Mouse (Mus musculus) heart, embryonic 12.5 days (tissue): Measurements from ENCODE around the gene Ckap5. TPM values are rescaled to one million over a fixed set of nuclear protein-coding genes. Genes with fewer than 3 reads are reported as not detected.

ENCODE experiments used
- polyA plus RNA-seq: library from polyadenylated mRNA; unstranded; fragments of >200 nt; fragmentation: Nextera tagmentation; extraction: Ambion mirVana; gene quantifications from 2 replicates; pipeline ENCODE4 v1.2.1, GENCODE M21; 2016

Ckap5 gene
- polyA plus RNA-seq, 1 experiment from 2014 or later: 77.1 TPM

Other genes with a start within 250 kb of the Ckap5 start
- 35.7 and 40.1 TPM in 2 replicates for gene 1110051M20Rik, start 82.1 kb upstream of the Ckap5 start, polyA plus RNA-seq
- gene Lrp4, start 69.3 kb upstream of the Ckap5 start, polyA plus RNA-seq: 4.4 and 4.9 TPM in 2 replicates
- 0.60 and 2.2 TPM in 2 replicates for gene F2, start 109.7 kb downstream of the Ckap5 start, polyA plus RNA-seq
- gene Zfp408, start 123.0 kb downstream of the Ckap5 start, polyA plus RNA-seq: 6.1 and 6.9 TPM in 2 replicates
- 168 and 169 TPM in 2 replicates for gene Arhgap1, start 123.1 kb downstream of the Ckap5 start, polyA plus RNA-seq
- 22.3 TPM in 2 replicates for gene Atg13, start 183.8 kb downstream of the Ckap5 start, polyA plus RNA-seq
- gene Harbi1, start 184.1 kb downstream of the Ckap5 start, polyA plus RNA-seq: 12.2 TPM in 2 replicates
- gene Ambra1, start 203.4 kb downstream of the Ckap5 start, polyA plus RNA-seq: 14.5 and 15.0 TPM in 2 replicates